Mouse (Mus musculus): ENCODE data around the gene Exoc3l4. TPM values are rescaled to one million over a fixed set of nuclear protein-coding genes. Genes with fewer than 3 reads are reported as not detected.

The Exoc3l4 gene
- polyA plus RNA-seq, 1 experiment from 2014 or later, result 2.1 TPM

DNA sequence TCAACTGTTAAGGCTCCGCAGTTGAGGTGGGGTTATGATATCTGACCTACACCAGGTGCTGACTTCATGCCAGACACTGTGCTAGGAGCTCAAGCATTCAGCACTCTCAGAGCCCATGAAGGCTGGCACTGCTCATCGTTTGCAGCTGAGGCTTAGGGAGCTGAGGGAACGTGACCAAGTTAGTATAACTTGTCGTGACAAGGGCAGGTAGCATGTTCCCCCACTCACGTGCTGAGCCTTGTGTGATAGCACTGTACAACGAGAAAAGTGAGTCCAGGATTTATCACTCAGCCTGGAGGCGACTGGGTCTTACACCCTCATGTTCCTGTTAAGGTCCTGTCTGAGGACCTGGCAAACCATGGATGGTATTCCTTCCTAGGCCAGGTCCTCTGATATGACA lies 34.7 kb downstream of the Exoc3l4 start:
- Histone ChIP-seq H3K4me1 (ENCODE audit: control insufficient read depth, insufficient read depth, low read length) (no peaks in the 10 kb centered on the region; the same call in 1 of the 2 replicates), H3K9me3 (replicated peaks; ENCODE audit: control insufficient read depth, low read length, poor library complexity, severe bottlenecking) (no peaks in the 10 kb centered on the region), H3K9ac (ENCODE audit: low read depth, low read length) (no peak overlapping the region), H3K36me3 (ENCODE audit: control insufficient read depth, insufficient read depth, low read length) (no peaks in the 10 kb centered on the region), H3K4me3 (ENCODE audit: low read depth, low read length) (no peak overlapping the region), H3K27ac (ENCODE audit: low read length) (no peak overlapping the region), H3K27me3 (ENCODE audit: control insufficient read depth, insufficient read depth, low read depth, low read length) (peaks cover 50% of the 10 kb centered on the region), H3K4me2 (ENCODE audit: low read length) (no peak overlapping the region)
- WGBS, result 88% methylated on average over 7 of the region's 7 CpGs
- no peak for ATAC-seq

DNA sequence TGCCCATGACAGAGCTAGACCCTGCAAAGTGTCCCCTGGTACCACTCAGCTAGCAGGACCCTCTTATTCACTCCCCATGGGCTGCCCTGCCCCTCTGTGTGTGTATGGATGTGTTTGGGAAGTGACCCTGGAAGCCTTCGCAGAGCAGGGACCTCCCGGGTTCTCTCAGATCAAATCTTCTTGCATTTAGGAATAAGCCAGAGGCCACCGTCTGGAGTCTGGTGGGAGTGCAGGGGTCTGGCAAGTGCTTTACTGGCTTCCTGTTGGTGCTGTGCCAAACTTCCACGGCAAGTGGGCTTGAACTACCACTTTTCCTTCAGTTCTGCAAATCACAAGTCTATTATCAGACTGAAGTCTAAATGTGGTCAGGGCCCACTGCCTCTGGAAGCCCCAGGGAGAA lies 37.2 kb downstream of the Exoc3l4 start:
- Histone ChIP-seq H3K4me3 (ENCODE audit: low read depth, low read length) (no peak overlapping the region), H3K27me3 (ENCODE audit: control insufficient read depth, insufficient read depth, low read depth, low read length) (peaks cover 27% of the 10 kb centered on the region), H3K4me2 (ENCODE audit: low read length) (no peak overlapping the region), H3K9ac (ENCODE audit: low read depth, low read length) (no peak overlapping the region), H3K27ac (ENCODE audit: low read length) (no peak overlapping the region), H3K4me1 (ENCODE audit: control insufficient read depth, insufficient read depth, low read length) (no peaks in the 10 kb centered on the region; the same call in 1 of the 2 replicates), H3K9me3 (replicated peaks; ENCODE audit: control insufficient read depth, low read length, poor library complexity, severe bottlenecking) (no peaks in the 10 kb centered on the region), H3K36me3 (ENCODE audit: control insufficient read depth, insufficient read depth, low read length) (no peaks in the 10 kb centered on the region)
- WGBS, result 38% methylated on average over 4 of the region's 4 CpGs
- ATAC-seq, result no peak

DNA sequence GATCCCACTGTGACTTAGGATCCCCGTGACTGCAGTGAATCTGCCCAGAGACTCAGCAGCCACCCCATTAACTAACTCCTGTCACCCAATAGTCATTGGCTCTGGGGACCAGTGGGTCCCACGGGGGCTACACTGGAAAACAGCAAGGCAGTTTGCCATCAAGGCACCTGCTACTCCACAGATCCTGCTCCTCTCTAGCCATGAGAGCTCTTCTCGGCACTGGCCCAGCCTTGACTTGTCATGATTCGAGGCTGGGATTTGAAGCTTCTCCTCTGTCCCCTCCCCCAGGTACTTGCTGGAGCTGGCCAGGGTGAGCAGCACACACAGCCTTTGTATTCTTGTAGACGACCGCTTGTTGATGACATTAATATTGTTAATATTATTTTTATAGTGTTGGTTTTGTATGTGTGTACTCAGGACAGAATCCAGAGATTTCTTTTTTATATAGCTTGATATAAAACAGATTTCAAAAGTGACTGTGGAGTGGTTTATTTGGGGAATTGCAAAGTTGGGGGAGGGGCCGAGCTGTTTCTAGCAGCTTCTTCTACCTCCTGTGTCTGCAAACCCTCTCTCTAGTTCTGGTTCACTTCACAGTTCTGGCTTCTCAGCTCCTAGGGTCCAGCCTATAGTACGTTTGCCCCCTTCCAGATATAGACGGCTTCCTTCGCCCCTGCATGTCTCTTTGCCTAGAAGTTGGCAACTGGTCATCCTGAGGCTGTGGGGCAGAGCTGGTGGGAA lies 37.9 kb downstream of the Exoc3l4 start:
- H3K4me2 ChIP-seq (ENCODE audit: low read length), result no peak overlapping the region
- no peaks in the 10 kb centered on the region for H3K36me3 ChIP-seq (ENCODE audit: control insufficient read depth, insufficient read depth, low read length)
- H3K9ac ChIP-seq (ENCODE audit: low read depth, low read length), result no peak overlapping the region
- no peak overlapping the region for H3K27ac ChIP-seq (ENCODE audit: low read length)
- H3K9me3 ChIP-seq (replicated peaks; ENCODE audit: control insufficient read depth, low read length, poor library complexity, severe bottlenecking), result no peaks in the 10 kb centered on the region
- 66% methylated on average over 10 of the region's 10 CpGs for WGBS
- H3K27me3 ChIP-seq (ENCODE audit: control insufficient read depth, insufficient read depth, low read depth, low read length), result peaks cover 21% of the 10 kb centered on the region
- H3K4me1 ChIP-seq (ENCODE audit: control insufficient read depth, insufficient read depth, low read length), result no peaks in the 10 kb centered on the region
- H3K4me3 ChIP-seq (ENCODE audit: low read depth, low read length), result no peak overlapping the region
- no peak for ATAC-seq

- H3K4me1 ChIP-seq (ENCODE audit: control insufficient read depth, insufficient read depth, low read length), result no peaks in the 10 kb centered on the region
- H3K27me3 ChIP-seq (ENCODE audit: control insufficient read depth, insufficient read depth, low read depth, low read length), result peaks cover 14% of the 10 kb centered on the region
- 76% methylated on average over 12 of the region's 12 CpGs for WGBS
- H3K36me3 ChIP-seq (ENCODE audit: control insufficient read depth, insufficient read depth, low read length), result no peaks in the 10 kb centered on the region
- H3K27ac ChIP-seq (ENCODE audit: low read length), result no peak overlapping the region
- H3K9me3 ChIP-seq (replicated peaks; ENCODE audit: control insufficient read depth, low read length, poor library complexity, severe bottlenecking), result no peaks in the 10 kb centered on the region
- H3K9ac ChIP-seq (ENCODE audit: low read depth, low read length), result no peak overlapping the region
- no peak overlapping the region for H3K4me2 ChIP-seq (ENCODE audit: low read length)
- no peak overlapping the region for H3K4me3 ChIP-seq (ENCODE audit: low read depth, low read length)
- no peak for ATAC-seq
These were observed 38.6 kb downstream of the Exoc3l4 start for GRCm38 (mm10) chr12:111455311-111455846.

GRCm38 (mm10) chr12:111455860-111456259 lies 39.0 kb downstream of the Exoc3l4 start:
- H3K27ac ChIP-seq (ENCODE audit: low read length), result no peak overlapping the region
- no peaks in the 10 kb centered on the region for H3K4me1 ChIP-seq (ENCODE audit: control insufficient read depth, insufficient read depth, low read length)
- no peaks in the 10 kb centered on the region for H3K9me3 ChIP-seq (replicated peaks; ENCODE audit: control insufficient read depth, low read length, poor library complexity, severe bottlenecking)
- peaks cover 11% of the 10 kb centered on the region for H3K27me3 ChIP-seq (ENCODE audit: control insufficient read depth, insufficient read depth, low read depth, low read length)
- H3K36me3 ChIP-seq (ENCODE audit: control insufficient read depth, insufficient read depth, low read length), result no peaks in the 10 kb centered on the region
- no peak overlapping the region for H3K9ac ChIP-seq (ENCODE audit: low read depth, low read length)
- ATAC-seq, result no peak
- H3K4me3 ChIP-seq (ENCODE audit: low read depth, low read length), result no peak overlapping the region
- WGBS, result 62% methylated on average over 8 of the region's 8 CpGs
- H3K4me2 ChIP-seq (ENCODE audit: low read length), result no peak overlapping the region

GRCm38 (mm10) chr12:111457742-111458141 lies 40.9 kb downstream of the Exoc3l4 start:
- Histone ChIP-seq H3K9ac (ENCODE audit: low read depth, low read length) (no peak overlapping the region), H3K4me3 (ENCODE audit: low read depth, low read length) (no peak overlapping the region), H3K27ac (ENCODE audit: low read length) (no peak overlapping the region), H3K36me3 (ENCODE audit: control insufficient read depth, insufficient read depth, low read length) (no peaks in the 10 kb centered on the region), H3K4me2 (ENCODE audit: low read length) (no peak overlapping the region), H3K27me3 (ENCODE audit: control insufficient read depth, insufficient read depth, low read depth, low read length) (peaks cover 2% of the 10 kb centered on the region; the same call in 1 of the 2 replicates), H3K4me1 (ENCODE audit: control insufficient read depth, insufficient read depth, low read length) (no peaks in the 10 kb centered on the region), H3K9me3 (replicated peaks; ENCODE audit: control insufficient read depth, low read length, poor library complexity, severe bottlenecking) (no peaks in the 10 kb centered on the region)
- no peak for ATAC-seq
- 87% methylated on average over 1 of the region's 1 CpGs for WGBS

DNA sequence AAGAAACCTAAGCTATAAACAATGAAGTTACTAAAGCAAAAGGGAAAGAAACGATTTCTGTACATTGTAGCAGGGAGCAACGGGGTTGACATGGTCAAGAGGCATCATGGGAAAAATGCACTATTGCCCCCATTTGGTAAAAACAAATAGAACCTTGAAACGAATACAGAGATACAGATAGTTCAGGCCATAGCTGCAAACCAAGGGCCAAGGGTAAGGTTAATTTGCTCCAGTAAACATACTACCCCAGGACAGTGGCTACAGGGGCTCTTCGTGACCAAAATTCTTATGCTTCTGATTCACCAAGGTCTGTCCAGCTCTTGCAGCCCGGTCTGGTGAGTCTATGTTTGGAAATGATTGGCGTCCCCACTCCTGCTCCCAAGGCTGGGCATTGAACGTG lies 46.8 kb downstream of the Exoc3l4 start:
- Histone ChIP-seq H3K27me3 (ENCODE audit: control insufficient read depth, insufficient read depth, low read depth, low read length) (no peaks in the 10 kb centered on the region), H3K27ac (ENCODE audit: low read length) (no peak overlapping the region), H3K4me1 (ENCODE audit: control insufficient read depth, insufficient read depth, low read length) (no peaks in the 10 kb centered on the region), H3K4me2 (ENCODE audit: low read length) (no peak overlapping the region), H3K9me3 (replicated peaks; ENCODE audit: control insufficient read depth, low read length, poor library complexity, severe bottlenecking) (no peaks in the 10 kb centered on the region), H3K9ac (ENCODE audit: low read depth, low read length) (no peak overlapping the region), H3K4me3 (ENCODE audit: low read depth, low read length) (no peak overlapping the region), H3K36me3 (ENCODE audit: control insufficient read depth, insufficient read depth, low read length) (no peaks in the 10 kb centered on the region)
- WGBS, result 82% methylated on average over 7 of the region's 7 CpGs
- ATAC-seq, result no peak

DNA sequence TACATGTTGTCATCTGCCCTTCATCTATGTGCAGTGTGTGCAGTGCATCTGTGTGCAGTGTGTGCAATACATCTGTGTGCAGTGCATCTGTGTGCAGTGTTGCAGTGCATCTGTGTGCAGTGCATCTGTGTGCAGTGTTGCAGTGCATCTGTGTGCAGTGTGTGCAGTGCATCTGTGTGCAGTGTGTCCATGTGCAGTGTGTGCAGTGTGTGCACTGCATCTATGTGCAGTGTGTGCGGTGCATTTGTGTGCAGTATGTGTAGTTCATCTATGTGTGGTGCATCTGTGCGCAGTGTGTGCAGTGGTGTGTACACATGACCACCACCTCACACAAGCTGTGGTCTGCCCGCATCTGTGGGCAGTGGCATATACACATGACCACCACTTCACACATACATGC lies 49.6 kb downstream of the Exoc3l4 start:
- no peak overlapping the region for H3K4me2 ChIP-seq (ENCODE audit: low read length)

DNA sequence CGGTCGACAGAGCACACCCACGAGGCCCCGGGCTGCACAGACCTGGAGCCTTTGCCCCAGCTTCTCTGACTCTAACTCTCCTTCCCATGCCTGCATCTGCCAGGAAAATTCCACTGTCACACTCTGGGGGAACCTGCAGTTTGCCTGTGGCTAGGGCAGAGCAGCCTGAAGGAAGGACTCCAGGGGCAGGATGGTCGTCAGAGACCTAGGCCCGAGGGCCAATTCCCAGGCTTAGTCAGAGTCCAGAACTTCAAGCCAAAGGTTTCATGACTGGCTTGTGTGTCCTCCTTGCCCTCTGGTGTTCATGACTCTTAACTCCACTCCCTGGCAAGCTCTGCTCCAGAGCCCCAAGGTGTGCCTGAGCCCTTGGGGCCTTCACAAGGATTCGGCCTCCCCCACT lies 51.4 kb downstream of the Exoc3l4 start:
- Histone ChIP-seq H3K27me3 (ENCODE audit: control insufficient read depth, insufficient read depth, low read depth, low read length) (no peaks in the 10 kb centered on the region), H3K36me3 (ENCODE audit: control insufficient read depth, insufficient read depth, low read length) (no peaks in the 10 kb centered on the region), H3K9ac (ENCODE audit: low read depth, low read length) (no peak overlapping the region), H3K27ac (ENCODE audit: low read length) (no peak overlapping the region), H3K9me3 (replicated peaks; ENCODE audit: control insufficient read depth, low read length, poor library complexity, severe bottlenecking) (no peaks in the 10 kb centered on the region), H3K4me3 (ENCODE audit: low read depth, low read length) (no peak overlapping the region), H3K4me1 (ENCODE audit: control insufficient read depth, insufficient read depth, low read length) (no peaks in the 10 kb centered on the region), H3K4me2 (ENCODE audit: low read length) (no peak overlapping the region)
- ATAC-seq, result no peak
- WGBS, result 64% methylated on average over 7 of the region's 7 CpGs

More for the DNA sequence above, 49.6 kb downstream of the Exoc3l4 start:
- H3K4me3 ChIP-seq (ENCODE audit: low read depth, low read length), result no peak overlapping the region
- no peaks in the 10 kb centered on the region for H3K36me3 ChIP-seq (ENCODE audit: control insufficient read depth, insufficient read depth, low read length)
- no peaks in the 10 kb centered on the region for H3K4me1 ChIP-seq (ENCODE audit: control insufficient read depth, insufficient read depth, low read length)
- no peaks in the 10 kb centered on the region for H3K9me3 ChIP-seq (replicated peaks; ENCODE audit: control insufficient read depth, low read length, poor library complexity, severe bottlenecking)
- ATAC-seq, result no peak
- no peaks in the 10 kb centered on the region for H3K27me3 ChIP-seq (ENCODE audit: control insufficient read depth, insufficient read depth, low read depth, low read length)
- H3K27ac ChIP-seq (ENCODE audit: low read length), result no peak overlapping the region
- H3K9ac ChIP-seq (ENCODE audit: low read depth, low read length), result no peak overlapping the region
- WGBS, result 100% methylated on average over 3 of the region's 3 CpGs

All from midbrain, embryonic 16.5 days (tissue).